Mouse (Mus musculus) bone marrow macrophage, adult 2 months (primary cell): ENCODE measurements around the gene Exosc5.

ENCODE experiments used
- CTCF ChIP-seq: IDR thresholded peaks from 2 replicates; pipeline ENCODE4 v1.5.1; 2012; ENCODE audit warnings: low read depth, mild to moderate bottlenecking, low read length, moderate library complexity
- POLR2A ChIP-seq: IDR thresholded peaks from 2 replicates; pipeline ENCODE4 v1.6.1; 2012; ENCODE audit warnings: mild to moderate bottlenecking, low read depth, low read length, borderline replicate concordance

GRCm38 (mm10) chr7:25699851-25700250 lies 40.9 kb downstream of the Exosc5 start:
- TF ChIP-seq CTCF (no peak), POLR2A (no peak)
